Mouse (Mus musculus) olfactory bulb, adult 2 months (tissue): ENCODE results near the gene Csnk2a2. TPM values are rescaled to one million over a fixed set of nuclear protein-coding genes. Genes with fewer than 3 reads are reported as not detected.

Experiments
- H3K27ac ChIP-seq: fragments of 200-500 bp; 2 replicates; pipeline ENCODE4 v1.5.1; 2012; ENCODE audit warnings: low read depth, low read length; ENCODE audit not compliant: insufficient read depth
- H3K4me1 ChIP-seq: fragments of 200-500 bp; 2 replicates; pipeline ENCODE4 v1.6.1; 2012; ENCODE audit warnings: low read length; ENCODE audit not compliant: control insufficient read depth, insufficient read depth
- H3K4me3 ChIP-seq: fragments of 200-500 bp; 2 replicates; pipeline ENCODE4 v1.5.1; 2012; ENCODE audit warnings: mild to moderate bottlenecking, low read depth, low read length, moderate library complexity; ENCODE audit not compliant: insufficient read depth
- CTCF ChIP-seq: fragments of 200-500 bp; IDR thresholded peaks from 2 replicates; pipeline ENCODE4 v1.5.1; 2012; ENCODE audit warnings: low read depth, mild to moderate bottlenecking, low read length, moderate library complexity; ENCODE audit not compliant: insufficient read depth
- POLR2A ChIP-seq: fragments of 200-500 bp; IDR thresholded peaks from 2 replicates; pipeline ENCODE4 v1.6.1; 2012; ENCODE audit warnings: mild to moderate bottlenecking, low read depth, low read length, moderate library complexity; ENCODE audit not compliant: insufficient read depth
- WGBS: fragments of 180-500 bp; shearing (Covaris S2); methylation state at CpG from one replicate; pipeline ENCODE4 v1.1.7; 2018; 5-methylcytosine and 5-hydroxymethylcytosine counted together
- polyA plus RNA-seq: library from polyadenylated mRNA; stranded (reverse); fragments of >200 nt; gene quantifications from 2 replicates; pipeline ENCODE4 v1.2.4, GENCODE M21; 2012; ENCODE audit warnings: low replicate concordance; ENCODE audit not compliant: missing spikeins, insufficient read depth, insufficient read length

Csnk2a2 gene
- polyA plus RNA-seq, 1 experiment, result not detected

DNA sequence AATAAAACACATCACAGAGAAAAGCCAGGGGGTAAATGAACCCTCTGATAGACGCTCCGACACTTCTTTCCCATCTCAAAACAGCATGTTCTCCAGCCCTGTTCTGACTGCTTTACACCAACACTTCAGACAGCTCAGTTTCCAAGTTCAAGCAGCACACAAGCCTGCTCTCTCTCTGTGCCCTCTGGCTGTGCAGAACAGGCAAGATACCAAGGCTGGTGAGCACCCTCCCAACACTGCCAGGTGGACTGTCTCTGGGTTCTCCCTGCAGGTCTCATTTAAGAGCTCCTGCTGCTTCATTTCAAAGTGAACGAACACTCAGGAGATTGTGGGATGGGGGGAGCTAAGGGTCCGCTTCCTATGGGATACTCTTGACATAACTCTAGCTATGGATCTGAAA lies 56.7 kb downstream of the Csnk2a2 start:
- Histone ChIP-seq H3K4me1 (peaks cover 20% of the 10 kb centered on the region), H3K4me3 (peak overlapping the region; percentile 40), H3K27ac (no peak overlapping the region)
- WGBS, result 17% methylated on average over 4 of the region's 4 CpGs
- no peak for TF ChIP-seq POLR2A
- no peak for TF ChIP-seq CTCF

DNA sequence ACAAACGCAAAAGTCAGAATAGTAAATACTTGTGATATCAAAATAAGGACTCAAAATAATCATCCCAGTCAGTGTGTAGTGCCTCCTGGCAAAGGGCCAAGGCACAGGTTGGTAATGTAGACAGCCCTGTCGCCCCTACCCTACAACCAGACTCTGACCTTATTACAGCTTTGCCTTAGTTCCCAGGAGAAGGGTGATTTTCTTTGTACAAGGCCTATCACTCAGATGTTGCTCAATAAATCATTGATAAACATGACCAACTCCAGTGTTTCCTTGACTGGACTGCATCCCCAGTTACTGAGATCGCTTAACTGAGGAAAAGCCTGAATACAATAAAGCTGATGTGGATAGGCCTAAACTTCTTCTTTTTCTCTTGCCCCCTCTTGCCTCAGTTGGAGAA lies 57.4 kb downstream of the Csnk2a2 start:
- TF ChIP-seq CTCF (no peak), POLR2A (no peak)
- Histone ChIP-seq H3K27ac (no peak overlapping the region), H3K4me1 (peaks cover 25% of the 10 kb centered on the region), H3K4me3 (no peak overlapping the region)
- WGBS, result 41% methylated on average over 3 of the region's 3 CpGs

DNA sequence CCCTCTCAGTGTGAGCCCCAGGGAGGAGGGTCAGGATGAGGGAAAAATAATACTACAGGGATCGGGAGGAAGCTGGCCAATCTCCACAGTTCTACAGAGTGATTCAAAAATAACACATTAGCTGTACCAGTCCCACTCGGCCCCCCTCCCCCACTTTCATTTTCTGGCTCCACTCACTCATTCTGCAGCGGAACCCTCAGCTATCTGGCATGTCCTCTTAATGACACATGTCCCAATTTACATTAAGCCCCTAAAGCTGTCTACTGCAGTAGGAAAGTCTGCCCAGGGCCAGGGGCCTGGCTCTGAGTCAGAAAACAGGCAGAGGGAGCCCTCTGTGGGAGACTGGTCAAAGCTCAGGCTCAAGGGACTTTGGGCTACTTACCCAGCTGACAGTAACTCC lies 59.9 kb downstream of the Csnk2a2 start:
- peak overlapping the region; percentile 74 for H3K27ac ChIP-seq
- peaks cover 25% of the 10 kb centered on the region for H3K4me1 ChIP-seq
- WGBS, result 1% methylated on average over 3 of the region's 3 CpGs
- peak overlapping the region; percentile 11 for H3K4me3 ChIP-seq
- no peak for TF ChIP-seq POLR2A
- TF ChIP-seq CTCF, result no peak

DNA sequence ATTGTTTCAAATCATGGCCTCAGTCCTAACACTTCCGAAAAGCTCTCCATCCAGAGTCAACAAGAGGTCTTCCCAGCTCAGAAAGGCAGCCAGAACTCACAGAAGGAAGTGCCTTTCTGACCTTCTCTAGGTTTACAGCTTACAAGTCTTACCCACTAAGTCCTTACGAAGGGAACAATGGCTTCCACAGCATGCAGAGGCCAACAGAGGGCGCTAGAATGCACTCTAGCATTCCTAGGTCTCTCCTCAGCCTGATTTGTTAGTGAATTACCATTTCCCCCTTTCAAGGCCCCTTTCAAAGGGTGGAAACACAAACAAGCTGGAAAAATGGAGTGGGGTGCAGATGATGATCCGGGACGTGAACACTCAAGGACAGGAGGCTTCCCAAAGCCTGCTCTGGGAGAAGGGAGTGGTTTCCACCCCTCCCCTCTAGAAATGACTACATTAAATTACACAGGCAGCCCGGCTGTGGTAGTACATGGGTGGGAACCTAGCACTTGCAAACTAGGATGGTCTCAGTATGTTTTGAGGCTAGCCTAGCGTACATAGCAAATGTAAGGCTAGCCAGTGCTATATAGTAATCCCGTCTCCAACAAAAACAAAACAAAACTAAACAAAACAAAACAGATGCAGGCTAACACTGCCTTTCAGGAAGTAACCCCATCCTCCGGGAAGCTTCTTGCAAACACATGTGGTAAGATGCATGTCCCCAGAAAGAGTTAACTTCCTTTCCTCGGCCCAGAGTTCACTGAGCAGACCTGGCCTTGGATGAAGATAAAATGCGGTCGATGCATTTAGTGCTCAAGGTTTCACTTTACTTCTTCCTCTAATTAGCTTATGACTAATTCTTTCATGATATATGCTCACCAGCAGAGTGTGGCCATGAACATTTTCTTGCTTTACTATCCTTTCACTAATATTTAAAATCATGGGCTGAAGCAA lies 62.0 kb downstream of the Csnk2a2 start:
- WGBS, result 15% methylated on average over 12 of the region's 12 CpGs
- H3K4me3 ChIP-seq, result no peak overlapping the region
- no peak for TF ChIP-seq CTCF
- no peak for TF ChIP-seq POLR2A
- H3K4me1 ChIP-seq, result peaks cover 22% of the 10 kb centered on the region
- no peak overlapping the region for H3K27ac ChIP-seq

- H3K27ac ChIP-seq, result peak overlapping the region; percentile 56; the same call in 1 of the 2 replicates
- WGBS, result 15% methylated on average over 2 of the region's 2 CpGs
- TF ChIP-seq POLR2A (no peak), CTCF (no peak)
- peaks cover 18% of the 10 kb centered on the region for H3K4me1 ChIP-seq
- no peak overlapping the region for H3K4me3 ChIP-seq
Observed at GRCm38 (mm10) chr8:95426781-95427281, 63.0 kb downstream of the Csnk2a2 start.

- TF ChIP-seq POLR2A, result no peak
- no peak for TF ChIP-seq CTCF
- 86% methylated on average over 7 of the region's 7 CpGs for WGBS
- H3K4me1 ChIP-seq, result peaks cover 10% of the 10 kb centered on the region; the same call in 1 of the 2 replicates
- no peak overlapping the region for H3K27ac ChIP-seq
- H3K4me3 ChIP-seq, result no peak overlapping the region
Observed at GRCm38 (mm10) chr8:95424682-95425081, 65.2 kb downstream of the Csnk2a2 start.

- TF ChIP-seq CTCF, result no peak
- no peak for TF ChIP-seq POLR2A
- WGBS, result 93% methylated on average over 14 of the region's 14 CpGs
- Histone ChIP-seq H3K4me3 (no peak overlapping the region), H3K27ac (no peak overlapping the region), H3K4me1 (no peaks in the 10 kb centered on the region)
Observed at GRCm38 (mm10) chr8:95422193-95422810, 67.5 kb downstream of the Csnk2a2 start.

- H3K27ac ChIP-seq, result no peak overlapping the region
- peaks cover 6% of the 10 kb centered on the region; the same call in 1 of the 2 replicates for H3K4me1 ChIP-seq
- no peak for TF ChIP-seq CTCF
- TF ChIP-seq POLR2A, result no peak
- 40% methylated on average over 10 of the region's 10 CpGs for WGBS
- H3K4me3 ChIP-seq, result no peak overlapping the region
Observed at GRCm38 (mm10) chr8:95411309-95411972, 78.4 kb downstream of the Csnk2a2 start.
